ENCODE assay signal across 7 mouse cellular contexts in the genomic region with DNA sequence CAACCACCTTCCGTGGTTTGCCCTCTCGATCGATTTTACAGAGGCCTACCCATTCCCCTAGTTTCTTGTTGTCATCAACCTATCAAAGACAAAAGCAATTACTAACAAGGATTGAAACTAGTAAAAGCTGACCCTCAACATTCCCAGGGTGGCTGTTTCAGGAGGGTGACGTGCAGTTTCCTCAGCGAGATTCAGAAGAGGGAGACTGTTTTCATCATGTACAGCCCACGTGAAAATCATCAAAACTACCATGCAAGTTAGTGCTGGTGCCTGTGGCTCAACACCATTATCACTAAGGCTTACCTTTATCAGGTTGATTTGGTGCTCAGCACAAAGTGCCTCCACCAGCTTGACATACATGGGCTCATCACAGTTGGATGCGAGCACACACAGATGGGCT. TPM values are rescaled to one million over a fixed set of nuclear protein-coding genes. Genes with fewer than 3 reads are reported as not detected.
DNase-seq lines count a peak whose midpoint lies in the region; ATAC-seq and TF ChIP-seq lines count a peak whose summit lies in the region.
"Not testable (repeated sequence)": the region's sequence is repeated elsewhere in the genome, so short reads cannot be mapped to it uniquely, and the experiment has no call there.

No protein-coding gene starts in this region.

- H3K9me3 ChIP-seq in forebrain, embryonic 11.5 days (ENCODE audit: control insufficient read depth, low read length); heart, embryonic 14.5 days (ENCODE audit: control insufficient read depth, low read length); intestine, embryonic 15.5 days; limb, embryonic 15.5 days; megakaryocyte, embryonic 14.5 days; neural tube, embryonic 14.5 days (ENCODE audit: control insufficient read depth, low read length): not testable (repeated sequence)

- DNase-seq in forebrain, embryonic 11.5 days (ENCODE audit: low spot score), result not testable (repeated sequence)

- peaks cover 11% of the 10 kb centered on the region for H3K36me3 ChIP-seq in forebrain, embryonic 11.5 days (ENCODE audit: control insufficient read depth, insufficient read depth, low read length)
- H3K36me3 ChIP-seq in heart, embryonic 14.5 days (ENCODE audit: control insufficient read depth, insufficient read depth, low read length), result peaks cover 40% of the 10 kb centered on the region
- H3K36me3 ChIP-seq in intestine, embryonic 15.5 days, result peaks cover 14% of the 10 kb centered on the region
- H3K36me3 ChIP-seq in limb, embryonic 15.5 days, result peaks cover 43% of the 10 kb centered on the region
- peaks cover 38% of the 10 kb centered on the region for H3K36me3 ChIP-seq in megakaryocyte, embryonic 14.5 days (replicated peaks; ENCODE audit: low read length)
- peaks cover 34% of the 10 kb centered on the region for H3K36me3 ChIP-seq in neural tube, embryonic 14.5 days (ENCODE audit: control insufficient read depth, insufficient read depth, low read length)

- not testable (repeated sequence) for ATAC-seq in forebrain, embryonic 11.5 days (replicated peaks; ENCODE audit: low FRiP score); heart, embryonic 14.5 days (ENCODE audit: insufficient number of reproducible peaks, insufficient read depth, low FRiP score, low read depth); intestine, embryonic 15.5 days; limb, embryonic 15.5 days (ENCODE audit: insufficient number of reproducible peaks, low FRiP score, low TSS enrichment, low read depth); neural tube, embryonic 14.5 days (ENCODE audit: low read depth)

- H3K4me3 ChIP-seq in bone marrow macrophage, adult 2 months (ENCODE audit: insufficient read depth, low read length), result peak overlapping the region; percentile 88
- peak overlapping the region; percentile 85 for H3K4me3 ChIP-seq in forebrain, embryonic 11.5 days (ENCODE audit: low read depth, low read length)
- peak overlapping the region; percentile 21 to 78; a peak in 3 of 4 replicates for H3K4me3 ChIP-seq in heart, embryonic 14.5 days (ENCODE audit: control insufficient read depth in 1 of 2, insufficient read depth in 1 of 2, low read depth in 1 of 2, low read length in 2 of 2)
- H3K4me3 ChIP-seq in intestine, embryonic 15.5 days (replicated peaks), result peak overlapping the region; percentile 81
- H3K4me3 ChIP-seq in limb, embryonic 15.5 days, result peak overlapping the region; percentile 85
- H3K4me3 ChIP-seq in megakaryocyte, embryonic 14.5 days (replicated peaks), result peak overlapping the region; percentile 93
- H3K4me3 ChIP-seq in neural tube, embryonic 14.5 days (ENCODE audit: low read depth, low read length), result peak overlapping the region; percentile 80

- H3K4me2 ChIP-seq in forebrain, embryonic 11.5 days (ENCODE audit: low read depth, low read length, severe bottlenecking), result peak overlapping the region; percentile 89
- H3K4me2 ChIP-seq in heart, embryonic 14.5 days (ENCODE audit: low read length), result peak overlapping the region; percentile 79
- peak overlapping the region; percentile 56 for H3K4me2 ChIP-seq in intestine, embryonic 15.5 days (replicated peaks)
- peak overlapping the region; percentile 60 for H3K4me2 ChIP-seq in limb, embryonic 15.5 days
- H3K4me2 ChIP-seq in neural tube, embryonic 14.5 days (ENCODE audit: low read depth, low read length), result peak overlapping the region; percentile 98

- TF ChIP-seq POLR2A in bone marrow macrophage, adult 2 months (IDR thresholded peaks at IDR 0.05; ENCODE audit: borderline replicate concordance, low read depth, low read length), result not testable (repeated sequence)

- H3K9ac ChIP-seq in forebrain, embryonic 11.5 days (ENCODE audit: low read length), result peak overlapping the region; percentile 91
- H3K9ac ChIP-seq in heart, embryonic 14.5 days (ENCODE audit: low read length), result peak overlapping the region; percentile 96
- peak overlapping the region; percentile 90 for H3K9ac ChIP-seq in intestine, embryonic 15.5 days
- H3K9ac ChIP-seq in limb, embryonic 15.5 days, result peak overlapping the region; percentile 84; the same call in 1 of the 2 replicates
- H3K9ac ChIP-seq in neural tube, embryonic 14.5 days (replicated peaks; ENCODE audit: low read depth, low read length), result not testable (repeated sequence)

- H3K4me1 ChIP-seq in bone marrow macrophage, adult 2 months (ENCODE audit: control insufficient read depth, insufficient read depth, low read length); forebrain, embryonic 11.5 days (replicated peaks; ENCODE audit: control insufficient read depth, insufficient read depth, low read length): not testable (repeated sequence)
- H3K4me1 ChIP-seq in heart, embryonic 14.5 days (ENCODE audit: control insufficient read depth in 2 of 2, insufficient read depth in 2 of 2, low read length in 2 of 2), result peaks cover 3 to 19% of the 10 kb centered on the region in 2 experiments
- H3K4me1 ChIP-seq in intestine, embryonic 15.5 days (replicated peaks), result peaks cover 11% of the 10 kb centered on the region; the same call in 1 of the 2 replicates
- H3K4me1 ChIP-seq in limb, embryonic 15.5 days, result peaks cover 27% of the 10 kb centered on the region
- H3K4me1 ChIP-seq in megakaryocyte, embryonic 14.5 days, result peaks cover 64% of the 10 kb centered on the region
- H3K4me1 ChIP-seq in neural tube, embryonic 14.5 days (ENCODE audit: control insufficient read depth, insufficient read depth, low read length), result peaks cover 14% of the 10 kb centered on the region; the same call in 1 of the 2 replicates

- 43% methylated on average over 7 of the region's 7 CpGs for whole genome bisulfite sequencing in forebrain, embryonic 11.5 days
- 39% methylated on average over 7 of the region's 7 CpGs for WGBS in heart, embryonic 14.5 days
- 47% methylated on average over 7 of the region's 7 CpGs for WGBS in intestine, embryonic 15.5 days
- WGBS in limb, embryonic 15.5 days, result 39% methylated on average over 7 of the region's 7 CpGs
- WGBS in neural tube, embryonic 14.5 days, result 40% methylated on average over 7 of the region's 7 CpGs

- not testable (repeated sequence) for TF ChIP-seq CTCF in bone marrow macrophage, adult 2 months (IDR thresholded peaks at IDR 0.05; ENCODE audit: low read depth, low read length)

- H3K27me3 ChIP-seq in forebrain, embryonic 11.5 days (ENCODE audit: control insufficient read depth, insufficient read depth, low read length); heart, embryonic 14.5 days (ENCODE audit: control insufficient read depth, insufficient read depth, low read length); intestine, embryonic 15.5 days (replicated peaks); limb, embryonic 15.5 days; megakaryocyte, embryonic 14.5 days (replicated peaks); neural tube, embryonic 14.5 days (ENCODE audit: control insufficient read depth, insufficient read depth, low read length): not testable (repeated sequence)

- H3K27ac ChIP-seq in bone marrow macrophage, adult 2 months (ENCODE audit: insufficient read depth, low read depth, low read length), result peak overlapping the region; percentile 77; the same call in 1 of the 2 replicates
- H3K27ac ChIP-seq in forebrain, embryonic 11.5 days (ENCODE audit: low read depth, low read length); heart, embryonic 14.5 days (replicated peaks in 1 of 2; ENCODE audit: control insufficient read depth in 1 of 2, insufficient read depth in 1 of 2, low read depth in 2 of 2, low read length in 2 of 2); limb, embryonic 15.5 days; neural tube, embryonic 14.5 days (ENCODE audit: low read depth, low read length): not testable (repeated sequence)
- peak overlapping the region; percentile 67; the same call in 1 of the 2 replicates for H3K27ac ChIP-seq in intestine, embryonic 15.5 days

RNA-seq across cellular contexts. Expression of a gene that starts 1.5 kb away (rescaled TPM):
- polyA plus RNA-seq in bone marrow macrophage, adult 2 months (2012; ENCODE audit: insufficient read depth, insufficient read length, missing spikeins), result 182 and 264 TPM in 2 replicates
- polyA plus RNA-seq in forebrain, embryonic 11.5 days (2014; fragmentation: Nextera tagmentation; extraction: Ambion mirVana), result 130 and 155 TPM in 2 replicates
- polyA plus RNA-seq in heart, embryonic 14.5 days (2014; fragmentation: Nextera tagmentation; extraction: Ambion mirVana), result 113 and 122 TPM in 2 replicates
- 195 and 208 TPM in 2 replicates for polyA plus RNA-seq in intestine, embryonic 15.5 days (2015; fragmentation: Nextera tagmentation; extraction: Ambion mirVana)
- 171 and 214 TPM in 2 replicates for polyA plus RNA-seq in limb, embryonic 15.5 days (2015; fragmentation: Nextera tagmentation; extraction: Ambion mirVana)
- polyA plus RNA-seq in megakaryocyte, embryonic 14.5 days (2012; ENCODE audit: insufficient read depth, low replicate concordance), result 210 and 1,237 TPM in 2 replicates
- 99.8 and 115 TPM in 2 replicates for polyA plus RNA-seq in neural tube, embryonic 14.5 days (2014; fragmentation: Nextera tagmentation; extraction: Ambion mirVana)

RNA-seq across cellular contexts. Expression of a gene that starts 11.2 kb away (rescaled TPM):
- polyA plus RNA-seq in bone marrow macrophage, adult 2 months (2012; ENCODE audit: insufficient read depth, insufficient read length, missing spikeins), result 1.0 and 6.7 TPM in 2 replicates
- polyA plus RNA-seq in forebrain, embryonic 11.5 days (2014; fragmentation: Nextera tagmentation; extraction: Ambion mirVana), result 15.9 and 20.9 TPM in 2 replicates
- 9.3 and 11.4 TPM in 2 replicates for polyA plus RNA-seq in heart, embryonic 14.5 days (2014; fragmentation: Nextera tagmentation; extraction: Ambion mirVana)
- polyA plus RNA-seq in intestine, embryonic 15.5 days (2015; fragmentation: Nextera tagmentation; extraction: Ambion mirVana), result 15.8 and 17.0 TPM in 2 replicates
- 14.2 and 16.0 TPM in 2 replicates for polyA plus RNA-seq in limb, embryonic 15.5 days (2015; fragmentation: Nextera tagmentation; extraction: Ambion mirVana)
- polyA plus RNA-seq in megakaryocyte, embryonic 14.5 days (2012; ENCODE audit: insufficient read depth, low replicate concordance), result not detected in 2 replicates
- polyA plus RNA-seq in neural tube, embryonic 14.5 days (2014; fragmentation: Nextera tagmentation; extraction: Ambion mirVana), result 21.5 and 26.8 TPM in 2 replicates
